Mouse (Mus musculus): ENCODE results near the gene Arl6ip5. TPM values are rescaled to one million over a fixed set of nuclear protein-coding genes. Genes with fewer than 3 reads are reported as not detected.
"Not testable (repeated sequence)": the region's sequence is repeated elsewhere in the genome, so short reads cannot be mapped to it uniquely, and the experiment has no call there.

The Arl6ip5 gene
- polyA plus RNA-seq, 1 experiment from 2014 or later: 91.9 TPM

- H3K27me3 ChIP-seq (replicated peaks; ENCODE audit: insufficient read depth, low read length); ATAC-seq; H3K36me3 ChIP-seq (ENCODE audit: insufficient read depth, low read length); H3K27ac ChIP-seq (ENCODE audit: low read length); H3K4me2 ChIP-seq (replicated peaks; ENCODE audit: low read depth, low read length); H3K4me1 ChIP-seq (ENCODE audit: insufficient read depth, low read depth, low read length); H3K9ac ChIP-seq (replicated peaks; ENCODE audit: low read depth); H3K4me3 ChIP-seq (ENCODE audit: low read depth, low read length); H3K9me3 ChIP-seq (ENCODE audit: low read length): not testable (repeated sequence)
- DNase-seq (ENCODE audit: low spot score): peak; percentile 35
- TF ChIP-seq CTCF (IDR thresholded peaks at IDR 0.05): peak; percentile 26
Measured at GRCm38 (mm10) chr6:97263750-97264149, 53.3 kb downstream of the Arl6ip5 start.

DNA sequence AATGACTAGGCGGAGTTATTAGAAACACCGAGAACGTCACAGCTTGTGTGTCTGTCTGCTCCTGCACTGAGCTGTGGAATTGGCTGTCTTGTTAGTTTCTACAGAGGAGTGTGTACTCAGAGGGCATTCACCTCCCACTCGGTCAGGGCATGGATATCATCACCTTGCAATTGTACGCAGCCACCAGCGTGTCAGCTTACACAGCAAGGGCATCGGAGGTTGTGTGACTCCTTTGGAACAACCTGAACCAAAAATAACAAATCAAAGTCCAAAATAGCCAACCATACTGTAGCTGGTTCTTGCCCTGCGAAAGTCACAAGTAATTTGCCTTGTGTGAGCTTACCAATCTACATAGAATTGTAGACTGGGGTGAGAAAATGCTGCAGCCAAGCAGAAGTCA lies 54.8 kb downstream of the Arl6ip5 start:
- 62% methylated on average over 8 of the region's 8 CpGs for WGBS

DNA sequence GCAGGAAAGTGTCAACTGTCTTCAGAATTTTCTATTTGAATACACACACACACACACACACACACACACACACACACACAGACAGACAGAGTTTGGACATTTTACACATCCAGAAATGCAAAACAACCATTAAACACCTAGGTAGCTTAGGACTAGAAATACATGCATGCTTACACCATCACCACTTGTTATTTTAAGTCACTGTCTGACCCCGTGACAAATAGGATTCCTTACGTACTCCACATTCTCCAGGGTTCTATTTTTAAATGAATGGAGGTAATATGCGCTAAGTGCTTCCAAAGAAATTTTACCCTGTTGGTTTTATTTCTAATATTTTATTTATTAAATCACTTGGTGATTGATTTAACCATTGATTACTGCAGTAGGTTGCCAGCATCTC lies 55.2 kb downstream of the Arl6ip5 start:
- Histone ChIP-seq H3K9ac (replicated peaks; ENCODE audit: low read depth) (no peak overlapping the region), H3K9me3 (ENCODE audit: low read length) (no peaks in the 10 kb centered on the region), H3K27me3 (replicated peaks; ENCODE audit: insufficient read depth, low read length) (no peaks in the 10 kb centered on the region), H3K4me3 (ENCODE audit: low read depth, low read length) (no peak overlapping the region), H3K4me2 (replicated peaks; ENCODE audit: low read depth, low read length) (no peak overlapping the region), H3K27ac (ENCODE audit: low read length) (no peak overlapping the region), H3K36me3 (ENCODE audit: insufficient read depth, low read length) (no peaks in the 10 kb centered on the region), H3K4me1 (ENCODE audit: insufficient read depth, low read depth, low read length) (no peaks in the 10 kb centered on the region)
- 73% methylated on average over 3 of the region's 3 CpGs for WGBS
- ATAC-seq: no peak
- no peak for DNase-seq (ENCODE audit: low spot score)
- TF ChIP-seq EP300 (IDR thresholded peaks at IDR 0.05): no peak
- no peak for TF ChIP-seq CTCF (IDR thresholded peaks at IDR 0.05)

More for the DNA sequence above, 54.8 kb downstream of the Arl6ip5 start:
- no peak for ATAC-seq
- H3K36me3 ChIP-seq (ENCODE audit: insufficient read depth, low read length): no peaks in the 10 kb centered on the region
- H3K27me3 ChIP-seq (replicated peaks; ENCODE audit: insufficient read depth, low read length): no peaks in the 10 kb centered on the region
- H3K9ac ChIP-seq (replicated peaks; ENCODE audit: low read depth): no peak overlapping the region
- no peaks in the 10 kb centered on the region for H3K9me3 ChIP-seq (ENCODE audit: low read length)
- no peak for TF ChIP-seq CTCF (IDR thresholded peaks at IDR 0.05)
- no peak for TF ChIP-seq EP300 (IDR thresholded peaks at IDR 0.05)
- H3K27ac ChIP-seq (ENCODE audit: low read length): no peak overlapping the region
- H3K4me3 ChIP-seq (ENCODE audit: low read depth, low read length): no peak overlapping the region
- H3K4me2 ChIP-seq (replicated peaks; ENCODE audit: low read depth, low read length): no peak overlapping the region
- DNase-seq (ENCODE audit: low spot score): no peak
- no peaks in the 10 kb centered on the region for H3K4me1 ChIP-seq (ENCODE audit: insufficient read depth, low read depth, low read length)

GRCm38 (mm10) chr6:97266661-97267060 lies 56.2 kb downstream of the Arl6ip5 start:
- Histone ChIP-seq H3K4me2 (replicated peaks; ENCODE audit: low read depth, low read length) (no peak overlapping the region), H3K9me3 (ENCODE audit: low read length) (no peaks in the 10 kb centered on the region), H3K27me3 (replicated peaks; ENCODE audit: insufficient read depth, low read length) (no peaks in the 10 kb centered on the region), H3K27ac (ENCODE audit: low read length) (no peak overlapping the region), H3K36me3 (ENCODE audit: insufficient read depth, low read length) (no peaks in the 10 kb centered on the region), H3K4me3 (ENCODE audit: low read depth, low read length) (no peak overlapping the region), H3K4me1 (ENCODE audit: insufficient read depth, low read depth, low read length) (no peaks in the 10 kb centered on the region), H3K9ac (replicated peaks; ENCODE audit: low read depth) (no peak overlapping the region)
- ATAC-seq: no peak
- WGBS: 70% methylated on average over 4 of the region's 4 CpGs
- TF ChIP-seq CTCF (IDR thresholded peaks at IDR 0.05) (no peak), EP300 (IDR thresholded peaks at IDR 0.05) (no peak)
- no peak for DNase-seq (ENCODE audit: low spot score)

DNA sequence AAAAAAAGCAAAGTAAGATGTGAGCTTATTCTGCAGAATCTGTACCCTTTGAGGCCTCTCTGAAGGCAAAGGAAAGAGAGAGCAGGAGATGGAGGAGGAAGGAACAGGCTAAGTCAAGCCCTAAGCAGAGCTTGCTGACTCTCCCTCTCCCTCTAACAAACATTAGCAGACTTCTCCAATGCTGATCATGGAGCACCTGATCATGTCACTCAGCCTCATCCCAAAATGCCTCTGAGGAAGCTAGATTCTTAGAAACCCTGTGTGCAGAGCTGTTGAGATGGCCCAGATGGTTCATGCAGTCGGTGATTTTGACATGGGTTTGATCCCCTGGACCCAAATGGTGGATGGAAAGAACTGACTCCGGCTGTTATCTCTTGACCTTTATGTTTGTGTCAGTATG lies 56.6 kb downstream of the Arl6ip5 start:
- no peak overlapping the region for H3K27ac ChIP-seq (ENCODE audit: low read length)
- H3K4me1 ChIP-seq (ENCODE audit: insufficient read depth, low read depth, low read length): no peaks in the 10 kb centered on the region
- no peaks in the 10 kb centered on the region for H3K9me3 ChIP-seq (ENCODE audit: low read length)
- ATAC-seq: no peak
- H3K9ac ChIP-seq (replicated peaks; ENCODE audit: low read depth): no peak overlapping the region
- no peaks in the 10 kb centered on the region for H3K36me3 ChIP-seq (ENCODE audit: insufficient read depth, low read length)
- no peaks in the 10 kb centered on the region for H3K27me3 ChIP-seq (replicated peaks; ENCODE audit: insufficient read depth, low read length)
- TF ChIP-seq CTCF (IDR thresholded peaks at IDR 0.05) (no peak), EP300 (IDR thresholded peaks at IDR 0.05) (no peak)
- no peak overlapping the region for H3K4me3 ChIP-seq (ENCODE audit: low read depth, low read length)
- 77% methylated on average over 2 of the region's 2 CpGs for WGBS
- no peak for DNase-seq (ENCODE audit: low spot score)
- H3K4me2 ChIP-seq (replicated peaks; ENCODE audit: low read depth, low read length): no peak overlapping the region

GRCm38 (mm10) chr6:97269596-97269995 lies 59.1 kb downstream of the Arl6ip5 start:
- 76% methylated on average over 11 of the region's 11 CpGs for WGBS
- Histone ChIP-seq H3K4me2 (replicated peaks; ENCODE audit: low read depth, low read length) (no peak overlapping the region), H3K4me3 (ENCODE audit: low read depth, low read length) (no peak overlapping the region), H3K9ac (replicated peaks; ENCODE audit: low read depth) (no peak overlapping the region), H3K36me3 (ENCODE audit: insufficient read depth, low read length) (no peaks in the 10 kb centered on the region), H3K27ac (ENCODE audit: low read length) (no peak overlapping the region), H3K4me1 (ENCODE audit: insufficient read depth, low read depth, low read length) (no peaks in the 10 kb centered on the region), H3K27me3 (replicated peaks; ENCODE audit: insufficient read depth, low read length) (no peaks in the 10 kb centered on the region), H3K9me3 (ENCODE audit: low read length) (no peaks in the 10 kb centered on the region)
- ATAC-seq: no peak
- no peak for DNase-seq (ENCODE audit: low spot score)
- no peak for TF ChIP-seq CTCF (IDR thresholded peaks at IDR 0.05)
- TF ChIP-seq EP300 (IDR thresholded peaks at IDR 0.05): no peak

DNA sequence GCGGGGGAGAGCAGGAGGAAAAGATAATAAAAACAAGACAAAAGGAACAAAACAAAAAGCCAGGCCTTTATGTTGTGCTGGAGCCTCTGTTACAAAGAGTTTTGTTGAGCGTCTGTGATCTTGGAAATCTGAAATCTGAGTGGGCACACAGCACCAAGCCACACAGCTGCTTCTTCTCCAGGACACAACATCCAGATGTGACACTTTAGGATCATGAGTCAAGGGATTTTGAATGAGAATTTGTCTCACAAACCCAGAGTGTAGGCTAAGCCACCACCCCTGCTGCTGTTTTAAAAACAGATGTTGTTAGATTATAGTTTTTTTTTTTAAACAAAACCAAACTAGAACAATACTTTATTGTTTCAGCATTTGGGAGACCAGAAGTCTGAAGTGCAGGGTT lies 61.9 kb downstream of the Arl6ip5 start:
- Histone ChIP-seq H3K4me1 (ENCODE audit: insufficient read depth, low read depth, low read length) (no peaks in the 10 kb centered on the region), H3K4me2 (replicated peaks; ENCODE audit: low read depth, low read length) (no peak overlapping the region), H3K4me3 (ENCODE audit: low read depth, low read length) (no peak overlapping the region), H3K36me3 (ENCODE audit: insufficient read depth, low read length) (no peaks in the 10 kb centered on the region), H3K9me3 (ENCODE audit: low read length) (no peaks in the 10 kb centered on the region), H3K27me3 (replicated peaks; ENCODE audit: insufficient read depth, low read length) (no peaks in the 10 kb centered on the region), H3K27ac (ENCODE audit: low read length) (peak overlapping the region; percentile 57; the same call in 1 of the 2 replicates), H3K9ac (replicated peaks; ENCODE audit: low read depth) (no peak overlapping the region)
- DNase-seq (ENCODE audit: low spot score) (peak; percentile 82), ATAC-seq (peak; percentile 86)
- WGBS: 48% methylated on average over 2 of the region's 2 CpGs
- TF ChIP-seq EP300 (IDR thresholded peaks at IDR 0.05): peak; percentile 56
- TF ChIP-seq CTCF (IDR thresholded peaks at IDR 0.05): no peak
